Mouse (Mus musculus): Measurements from ENCODE around the gene Trio.

The Trio gene

GRCm38 (mm10) chr15:28037651-28038050 lies 12.0 kb upstream of the Trio start:
- DNase-seq (ENCODE audit: low spot score in 2 of 2), result no peak

GRCm38 (mm10) chr15:28035601-28036000 lies 10.0 kb upstream of the Trio start:
- DNase-seq (ENCODE audit: low spot score in 2 of 2), result no peak

DNA sequence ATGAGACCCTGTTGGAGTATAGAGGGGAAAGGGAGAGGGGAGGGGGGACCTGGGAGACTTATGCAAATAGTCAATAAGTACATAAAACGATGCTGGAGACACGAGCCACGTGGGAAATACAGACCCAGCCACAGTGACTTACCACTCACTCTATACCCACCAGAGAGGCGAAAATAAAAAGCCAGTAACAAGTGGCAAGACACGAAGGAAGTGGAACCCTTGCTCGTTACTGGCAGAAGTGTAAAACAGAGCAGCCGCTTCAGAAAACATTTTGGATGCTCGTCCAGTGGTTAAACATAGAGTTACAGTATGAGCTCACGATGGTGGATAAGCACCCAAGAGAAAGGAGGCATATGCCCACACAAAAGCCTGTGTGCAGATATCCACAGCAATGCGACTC lies 9.0 kb upstream of the Trio start:
- DNase-seq (ENCODE audit: low spot score in 2 of 2), result no peak

- DNase-seq (ENCODE audit: low spot score in 2 of 2), result no peak
Measured at GRCm38 (mm10) chr15:28029371-28029770, 3.7 kb upstream of the Trio start.

DNA sequence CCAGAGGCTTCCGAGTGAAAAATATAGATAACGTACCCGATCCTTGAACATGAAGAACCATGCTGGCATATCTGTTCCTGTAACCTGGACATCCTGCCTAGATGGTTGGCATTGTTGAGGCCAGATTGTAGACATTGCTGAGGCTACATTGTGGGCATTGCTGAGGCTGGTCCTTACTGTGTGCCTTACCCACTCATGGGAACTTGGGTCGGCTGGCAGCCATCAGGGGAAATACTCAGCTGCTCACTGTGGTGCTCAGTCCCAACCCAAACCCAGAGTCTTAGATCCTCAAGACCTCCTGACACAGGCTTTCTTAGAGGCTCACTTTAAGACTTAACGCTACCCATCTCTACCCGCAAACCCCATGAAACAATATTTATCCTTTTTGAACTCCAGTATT lies 2.9 kb upstream of the Trio start:
- no peak for DNase-seq (ENCODE audit: low spot score in 2 of 2)

GRCm38 (mm10) chr15:28026167-28026481 lies 476 bp upstream of the Trio start:
- no peak for DNase-seq (ENCODE audit: low spot score in 2 of 2)

GRCm38 (mm10) chr15:28024965-28025338 lies 696 bp downstream of the Trio start:
- DNase-seq (ENCODE audit: low spot score in 2 of 2), result peak in 1 of 2 experiments; percentile 34

DNA sequence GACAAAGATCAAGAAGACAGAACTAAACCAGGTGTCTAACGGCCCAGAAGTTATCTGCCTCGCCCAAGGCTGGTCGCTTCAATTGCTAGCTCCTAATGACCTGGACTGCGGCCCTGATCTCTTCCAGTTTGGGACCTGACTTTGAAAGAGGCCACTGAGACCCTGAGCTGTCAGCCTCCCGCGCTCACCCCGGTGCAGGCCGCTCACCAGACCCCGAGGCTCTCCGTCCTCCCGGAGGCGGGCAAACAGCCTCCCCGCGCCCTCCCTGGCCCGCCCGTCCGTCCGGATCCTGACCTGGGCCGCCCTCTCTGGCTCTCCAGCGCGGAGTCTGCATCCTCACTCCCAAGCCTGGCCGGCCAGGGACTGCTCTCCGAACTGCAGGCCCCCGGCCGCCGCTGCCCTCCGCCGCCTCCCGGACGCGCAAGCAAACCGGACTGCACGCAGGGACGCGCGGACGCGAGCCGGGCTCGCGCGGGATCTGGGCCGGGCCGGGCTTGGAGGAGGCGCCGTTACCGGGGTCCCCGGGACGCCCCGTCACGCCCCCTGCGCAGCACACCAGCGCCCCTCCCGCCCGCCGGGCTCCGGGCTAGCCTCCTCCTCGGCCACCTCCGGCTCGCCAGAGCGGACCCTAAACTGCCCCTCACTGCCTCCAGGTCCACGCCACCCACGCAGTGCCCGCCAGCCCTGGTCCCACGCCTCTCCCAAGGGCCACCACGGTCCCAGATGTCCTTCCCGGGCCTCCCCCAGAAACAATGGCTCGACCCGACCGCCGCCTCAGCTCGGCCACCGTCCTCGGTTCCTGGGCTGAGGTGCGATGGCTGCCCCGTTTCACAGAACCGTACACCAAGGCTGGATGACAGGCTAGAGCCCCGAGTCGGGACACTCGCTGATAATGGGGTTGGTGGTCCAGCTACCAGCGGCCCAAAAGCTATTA lies 1.4 kb downstream of the Trio start:
- peak; percentile 28 to 35 for DNase-seq (ENCODE audit: low spot score in 2 of 2)

DNA sequence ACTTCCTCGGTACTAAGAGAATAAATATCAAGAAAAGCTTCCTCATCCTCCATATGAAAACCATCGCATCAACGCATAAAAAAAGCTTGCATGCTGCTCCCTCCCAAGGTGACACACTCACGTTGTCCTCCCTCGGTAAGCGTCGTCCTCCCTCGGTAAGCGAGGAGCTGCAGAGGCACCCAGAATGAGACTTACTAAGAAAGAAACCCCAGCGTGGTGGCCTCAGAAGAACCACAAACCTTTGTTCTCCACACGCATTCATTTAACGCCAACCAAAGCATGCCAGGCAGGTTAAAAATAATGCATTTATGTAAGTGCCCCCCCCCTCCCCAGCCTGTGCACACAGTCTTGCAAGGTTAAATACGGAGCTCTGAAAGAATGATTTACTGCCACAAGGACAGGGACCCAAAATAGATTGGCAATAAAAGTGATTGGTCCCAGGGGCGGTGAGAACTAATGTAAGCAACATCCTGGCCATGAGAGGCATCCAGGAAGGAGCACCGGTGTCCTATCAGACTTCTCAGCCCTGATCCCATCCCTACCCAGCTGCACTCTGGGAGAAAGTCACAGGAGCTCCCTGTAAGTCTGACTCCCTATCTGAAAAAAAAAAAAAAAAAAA lies 3.9 kb downstream of the Trio start:
- DNase-seq (ENCODE audit: low spot score in 2 of 2), result no peak

- no peak for DNase-seq (ENCODE audit: low spot score in 2 of 2)
Measured at GRCm38 (mm10) chr15:28019393-28020070, 6.1 kb downstream of the Trio start.

- no peak for DNase-seq (ENCODE audit: low spot score in 2 of 2)
Measured at GRCm38 (mm10) chr15:28007516-28007915, 18.1 kb downstream of the Trio start.

GRCm38 (mm10) chr15:28004192-28004767 lies 21.4 kb downstream of the Trio start:
- DNase-seq (ENCODE audit: low spot score in 2 of 2), result no peak

GRCm38 (mm10) chr15:28002515-28002914 lies 23.1 kb downstream of the Trio start:
- no peak for DNase-seq (ENCODE audit: low spot score in 2 of 2)

DNA sequence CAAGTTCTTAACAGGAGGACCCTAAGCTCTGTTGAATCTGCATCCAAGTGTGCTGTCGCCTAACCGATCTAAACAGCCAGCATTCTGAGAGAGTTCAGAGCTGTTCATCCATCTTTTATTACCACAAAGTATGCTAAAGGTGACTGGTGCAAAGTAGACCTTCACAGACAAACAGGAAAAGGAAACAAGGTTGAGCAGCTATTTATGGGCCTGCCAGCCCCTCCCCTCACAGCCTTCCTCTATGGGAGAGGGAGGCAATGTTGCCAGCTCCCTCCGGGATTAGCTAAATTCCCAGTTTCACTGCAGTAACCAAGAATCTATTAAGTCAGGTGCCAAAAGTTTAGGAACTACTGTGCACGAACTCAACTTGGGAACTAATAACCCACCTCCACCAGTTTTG lies 24.3 kb downstream of the Trio start:
- DNase-seq (ENCODE audit: low spot score in 2 of 2), result no peak

DNA sequence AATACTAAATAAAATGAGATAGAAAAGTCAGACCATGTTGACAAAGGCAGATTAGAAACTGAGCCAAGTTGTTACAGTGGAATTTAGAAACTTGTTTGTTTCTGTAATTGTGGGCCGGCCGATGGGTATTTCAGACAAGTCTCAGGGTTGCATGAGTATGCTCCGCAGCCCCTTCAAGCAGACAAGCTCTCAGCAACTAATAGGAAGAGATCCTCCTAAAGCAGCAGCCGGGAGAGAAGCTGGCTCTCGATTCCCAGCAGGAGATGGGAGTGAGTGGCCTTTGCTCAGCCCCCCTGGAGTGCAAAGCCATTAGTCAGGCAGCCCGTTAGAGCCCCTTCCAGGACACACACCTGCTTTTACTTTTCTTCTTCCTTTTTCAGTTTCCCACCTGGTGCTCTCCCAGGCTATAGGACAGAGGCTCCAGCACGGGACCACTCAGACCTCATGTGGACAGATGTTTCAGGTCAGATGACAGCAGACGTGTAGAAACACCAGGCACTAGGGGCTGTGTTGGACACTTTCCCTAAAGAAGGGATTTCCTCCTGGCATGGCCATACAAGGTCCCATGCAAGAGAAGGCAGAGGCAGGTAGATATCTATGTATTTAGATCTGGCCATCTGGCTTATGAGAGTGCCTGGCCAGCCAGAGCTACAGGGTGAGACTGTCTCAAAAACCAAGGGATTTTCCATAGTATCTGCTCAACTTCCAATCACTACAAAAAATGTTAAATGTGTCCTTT lies 26.9 kb downstream of the Trio start:
- DNase-seq (ENCODE audit: low spot score in 2 of 2), result no peak

- no peak for DNase-seq (ENCODE audit: low spot score in 2 of 2)
Measured at GRCm38 (mm10) chr15:27997917-27998316, 27.7 kb downstream of the Trio start.

GRCm38 (mm10) chr15:27997391-27997841 lies 28.2 kb downstream of the Trio start:
- peak in 1 of 2 experiments; percentile 46 for DNase-seq (ENCODE audit: low spot score in 2 of 2)

DNA sequence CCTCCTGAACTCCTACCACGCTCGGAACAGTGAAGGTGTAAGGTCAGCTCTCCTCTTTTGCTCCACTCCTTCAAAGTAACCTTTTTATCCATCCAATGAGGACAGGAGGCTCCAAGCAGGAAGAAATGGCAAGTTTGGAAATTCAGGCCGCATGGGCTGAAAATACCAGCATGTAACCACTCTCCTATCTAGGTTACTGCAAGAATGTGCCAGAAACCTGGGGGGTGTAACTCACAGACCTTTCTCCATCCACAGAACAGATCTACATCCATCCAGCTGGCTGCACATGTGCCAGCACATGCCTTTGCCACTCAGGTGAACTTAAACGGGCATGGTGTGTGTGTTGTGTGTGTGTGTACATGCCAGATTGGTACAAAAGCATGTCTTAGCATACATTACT lies 28.9 kb downstream of the Trio start:
- DNase-seq (ENCODE audit: low spot score in 2 of 2), result no peak

DNA sequence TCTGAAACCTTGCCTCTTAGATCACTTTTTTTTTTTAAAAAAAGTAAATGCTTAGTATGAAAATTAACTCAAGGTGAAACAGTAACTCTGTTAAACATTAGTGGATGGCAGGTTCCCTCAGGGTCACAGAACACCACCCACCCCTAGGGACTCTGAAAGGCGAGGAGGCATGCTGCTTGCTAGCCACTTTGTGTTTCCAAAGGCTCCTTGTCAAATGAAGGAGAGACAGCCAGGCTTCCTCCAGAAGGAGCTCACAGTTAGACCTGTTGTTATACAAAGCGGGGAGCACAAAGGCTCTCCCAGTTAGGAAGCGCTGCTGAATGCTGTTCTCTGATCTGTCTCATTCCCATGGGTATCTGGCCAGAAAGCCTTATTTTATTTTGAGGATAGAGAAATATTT lies 30.2 kb downstream of the Trio start:
- DNase-seq (ENCODE audit: low spot score in 2 of 2), result no peak

DNA sequence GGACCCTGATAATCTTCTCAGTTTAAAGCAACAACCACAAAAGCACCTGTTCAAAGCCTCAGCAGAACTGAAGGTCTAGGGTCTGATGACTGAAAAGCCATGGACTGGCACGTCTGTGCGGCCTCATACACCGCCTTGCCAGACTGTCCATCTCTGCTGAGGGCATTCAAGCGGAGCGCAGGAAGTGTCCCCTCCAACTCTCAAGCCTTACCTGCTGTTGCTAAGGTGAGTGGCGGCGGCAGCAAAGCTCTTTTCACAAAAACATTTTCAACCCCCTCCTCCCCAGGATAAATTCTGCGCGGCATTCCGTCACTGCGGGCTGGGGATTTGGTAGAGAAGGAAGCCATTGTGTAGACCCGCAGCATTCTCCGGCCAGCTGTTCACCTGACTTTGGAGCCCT lies 30.8 kb downstream of the Trio start:
- DNase-seq (ENCODE audit: low spot score in 2 of 2), result no peak

GRCm38 (mm10) chr15:27993528-27993927 lies 32.1 kb downstream of the Trio start:
- no peak for DNase-seq (ENCODE audit: low spot score in 2 of 2)

DNA sequence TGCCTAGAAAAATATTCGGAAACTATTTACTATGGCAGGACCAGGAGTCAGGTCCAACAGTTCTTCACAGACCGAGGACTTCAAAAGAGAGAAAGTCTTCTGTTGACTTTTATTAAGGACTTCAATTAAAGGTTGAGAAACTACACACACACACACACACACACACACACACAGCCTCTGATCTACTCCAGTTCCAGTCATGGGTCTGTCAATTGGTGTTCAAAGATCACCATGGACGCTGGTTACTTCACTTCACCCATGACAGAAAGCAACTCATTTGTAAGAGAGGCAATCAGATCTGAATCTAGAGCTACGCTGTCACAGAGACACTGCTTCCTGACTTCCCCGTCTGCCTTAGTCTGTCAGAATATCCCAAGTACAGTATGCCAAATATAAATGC lies 33.1 kb downstream of the Trio start:
- DNase-seq (ENCODE audit: low spot score in 2 of 2), result no peak

All from left cerebral cortex, adult 9 months (tissue).